Mouse (Mus musculus) cerebellum, adult 11-12 months (tissue): ENCODE results near the gene Tenm2.

Experiments
- DNase-seq: peaks from one replicate; pipeline ENCODE4 v3.0.0; 2022

Tenm2 gene

DNA sequence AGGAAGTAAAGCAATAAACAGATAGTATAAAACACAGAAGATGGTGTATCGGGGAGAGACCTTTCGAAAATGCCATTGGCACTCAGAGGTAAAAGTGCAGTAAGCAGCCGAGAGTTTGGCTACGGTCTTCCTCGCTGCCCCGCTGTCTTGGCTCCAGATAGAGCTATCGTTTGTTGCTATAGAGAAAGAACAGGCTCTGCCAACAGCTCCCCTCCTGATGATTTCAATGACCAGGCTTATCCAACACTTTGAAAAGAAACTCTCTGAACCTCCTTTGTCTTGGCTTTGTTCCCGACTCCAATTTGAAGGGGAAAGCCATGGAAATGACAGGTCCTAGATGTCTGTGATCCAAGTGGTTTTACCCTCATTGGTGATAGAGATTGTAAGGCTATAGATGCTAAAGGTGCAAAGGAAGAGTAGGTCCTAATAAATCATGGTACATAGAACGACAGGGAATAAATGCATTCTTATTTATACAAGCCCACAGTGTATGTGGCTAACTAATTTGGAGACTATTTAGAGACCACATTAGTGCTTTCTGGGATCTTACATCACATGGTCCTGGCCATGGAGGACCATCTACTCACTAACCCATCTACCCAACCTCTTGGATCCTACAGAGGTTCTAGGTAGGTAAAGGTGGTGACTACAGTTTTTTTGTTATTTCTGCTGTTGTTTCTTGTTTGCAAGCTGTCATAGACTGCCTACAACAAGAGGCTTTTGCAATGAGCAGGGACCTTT, 765.8 kb downstream of the Tenm2 start:
- DNase-seq = no peak

GRCm38 (mm10) chr11:36458451-36458850, 777.3 kb downstream of the Tenm2 start:
- DNase-seq = no peak

GRCm38 (mm10) chr11:36454076-36454475, 781.7 kb downstream of the Tenm2 start:
- no peak for DNase-seq

GRCm38 (mm10) chr11:36452436-36452835, 783.3 kb downstream of the Tenm2 start:
- no peak for DNase-seq

- DNase-seq = no peak
These were observed 789.4 kb downstream of the Tenm2 start for GRCm38 (mm10) chr11:36446351-36446750.

GRCm38 (mm10) chr11:36443821-36444220, 791.9 kb downstream of the Tenm2 start:
- no peak for DNase-seq

DNA sequence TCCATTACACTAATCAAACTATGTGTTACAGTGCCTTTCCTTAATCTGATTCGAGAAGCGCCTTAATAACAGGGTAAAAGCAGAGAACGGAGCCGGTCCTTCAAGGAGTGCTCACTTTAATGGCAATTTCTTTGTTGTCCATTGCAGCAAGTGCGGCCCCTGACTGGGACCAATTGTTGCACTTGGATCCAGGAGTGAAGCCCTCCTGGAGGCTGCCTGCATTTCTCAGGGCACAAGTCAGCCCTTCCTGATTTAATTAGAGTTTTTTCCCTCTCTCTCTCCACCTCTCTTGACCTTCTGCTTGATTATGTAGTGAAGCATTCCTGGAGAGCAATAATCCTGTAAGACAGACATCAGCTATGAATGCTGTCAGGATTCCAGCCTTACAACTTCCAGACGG, 794.0 kb downstream of the Tenm2 start:
- no peak for DNase-seq

- no peak for DNase-seq
These were observed 799.5 kb downstream of the Tenm2 start for GRCm38 (mm10) chr11:36436251-36436650.

DNA sequence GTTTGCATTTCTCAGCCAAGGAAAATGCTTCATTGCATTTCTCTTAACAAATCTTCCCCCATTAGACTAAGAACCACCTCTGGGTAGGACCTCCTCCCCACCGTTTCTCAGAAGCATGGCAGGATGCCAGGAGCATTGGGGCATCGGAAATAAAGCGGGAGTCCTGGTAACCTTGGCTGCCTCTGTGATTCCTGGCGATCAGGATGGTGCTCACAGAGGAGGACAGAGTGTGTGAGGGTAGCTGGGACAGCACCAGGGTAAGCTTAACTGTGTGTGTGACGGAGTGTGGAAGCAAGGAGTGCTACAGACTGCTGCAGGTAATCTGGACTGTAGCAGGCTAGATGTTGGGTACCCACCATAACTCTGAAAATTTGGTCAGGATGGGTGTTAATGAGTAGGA, 806.8 kb downstream of the Tenm2 start:
- DNase-seq = no peak

DNA sequence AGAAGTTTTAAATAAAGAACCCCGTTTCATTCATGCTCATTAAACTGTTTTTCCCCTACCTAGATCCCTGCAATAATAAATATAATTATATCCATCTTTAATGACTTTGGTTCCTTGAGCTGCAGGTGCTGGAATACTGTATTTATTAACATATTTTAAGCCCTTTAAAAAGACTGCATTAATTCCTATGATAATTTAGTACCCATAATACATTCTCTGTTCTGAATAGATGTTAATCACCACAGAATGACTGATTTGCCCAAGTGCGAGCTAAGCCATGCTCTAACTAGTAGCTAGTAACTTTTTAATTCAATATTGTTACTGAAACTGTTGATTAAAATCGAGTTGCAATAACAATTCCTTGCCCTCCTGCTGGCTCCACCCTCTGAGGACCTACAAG, 810.8 kb downstream of the Tenm2 start:
- no peak for DNase-seq

- DNase-seq = no peak
These were observed 815.7 kb downstream of the Tenm2 start for GRCm38 (mm10) chr11:36420047-36420446.

DNA sequence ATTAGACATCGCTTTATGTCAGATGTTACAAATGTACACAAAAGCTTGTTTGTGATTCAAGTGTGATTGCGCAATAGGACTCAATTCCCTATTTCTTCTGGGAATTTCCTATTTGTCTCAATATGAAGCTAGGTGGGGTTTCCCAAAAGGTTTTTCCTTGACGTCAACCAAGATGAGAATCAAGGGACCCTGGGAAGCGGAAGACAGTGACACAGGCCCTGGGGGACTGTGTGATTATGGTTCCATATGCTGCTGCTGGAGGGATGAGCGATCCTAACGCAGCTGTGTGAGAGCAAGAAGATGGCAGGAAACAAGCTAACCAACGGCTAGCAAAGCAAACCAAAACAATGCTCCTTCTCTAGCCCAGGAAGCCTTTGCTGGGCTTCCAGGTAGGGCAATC, 820.5 kb downstream of the Tenm2 start:
- no peak for DNase-seq

DNA sequence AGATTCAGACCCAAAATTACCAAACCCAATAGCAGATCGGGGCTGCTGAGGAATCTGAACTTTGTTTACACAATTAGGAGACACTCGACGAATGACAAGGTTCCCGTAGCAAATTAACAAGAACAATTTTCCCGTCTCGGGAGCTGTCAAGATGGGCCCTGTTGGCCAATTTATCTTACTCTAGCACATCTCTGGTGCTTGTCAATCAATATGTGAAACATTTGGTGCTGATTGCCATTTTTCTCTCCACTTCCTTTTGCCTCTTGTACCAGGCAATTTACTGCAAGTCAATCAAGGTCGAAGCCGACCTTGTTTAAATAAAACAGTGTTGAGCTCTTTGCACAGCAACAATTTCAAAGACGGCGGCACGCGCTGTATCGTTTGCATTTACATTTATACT, 824.9 kb downstream of the Tenm2 start:
- no peak for DNase-seq

- no peak for DNase-seq
These were observed 839.7 kb downstream of the Tenm2 start for GRCm38 (mm10) chr11:36395803-36396710.

GRCm38 (mm10) chr11:36384696-36385095, 851.1 kb downstream of the Tenm2 start:
- DNase-seq = no peak

DNA sequence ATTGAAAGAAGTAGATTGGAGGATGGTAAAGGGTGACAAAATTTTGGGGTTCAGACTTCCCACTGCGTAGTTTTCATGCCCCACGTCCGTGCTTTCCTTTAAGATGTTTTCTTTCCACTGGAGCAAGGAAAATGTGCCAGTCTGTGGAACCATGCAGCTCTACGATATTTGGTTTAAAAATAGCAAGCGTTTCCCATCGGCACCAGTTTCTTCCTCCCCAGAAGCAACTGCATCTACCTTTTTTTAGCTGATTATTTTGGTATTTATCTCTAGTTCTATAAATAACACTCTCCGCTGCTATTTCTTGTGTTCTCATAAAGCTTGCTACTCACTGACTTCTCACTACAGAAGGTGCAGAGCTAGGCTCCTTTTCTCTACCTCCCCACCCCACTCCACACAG, 864.0 kb downstream of the Tenm2 start:
- DNase-seq = no peak

GRCm38 (mm10) chr11:36365067-36365466, 870.7 kb downstream of the Tenm2 start:
- DNase-seq = no peak

- DNase-seq = no peak
These were observed 871.3 kb downstream of the Tenm2 start for GRCm38 (mm10) chr11:36364441-36364840.

DNA sequence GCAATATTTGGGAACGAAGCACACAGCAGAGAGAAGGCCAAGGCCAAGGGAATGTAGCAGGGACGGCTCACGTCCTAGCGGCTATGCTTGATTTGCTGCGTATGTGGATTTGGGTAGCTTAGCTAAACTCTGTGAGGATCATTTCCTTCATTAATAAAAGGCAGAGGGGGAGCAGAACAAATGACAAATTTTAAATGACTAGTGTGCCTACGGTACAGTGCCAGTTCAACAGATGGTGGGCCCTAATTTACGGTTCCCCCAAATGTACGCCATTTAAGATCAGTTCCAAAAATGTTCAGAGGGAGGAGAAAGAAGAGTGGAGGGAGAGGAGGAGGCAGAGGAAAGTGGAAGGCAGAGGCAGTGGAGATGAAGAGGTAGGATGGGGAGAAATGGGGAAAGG, 873.2 kb downstream of the Tenm2 start:
- DNase-seq = no peak

DNA sequence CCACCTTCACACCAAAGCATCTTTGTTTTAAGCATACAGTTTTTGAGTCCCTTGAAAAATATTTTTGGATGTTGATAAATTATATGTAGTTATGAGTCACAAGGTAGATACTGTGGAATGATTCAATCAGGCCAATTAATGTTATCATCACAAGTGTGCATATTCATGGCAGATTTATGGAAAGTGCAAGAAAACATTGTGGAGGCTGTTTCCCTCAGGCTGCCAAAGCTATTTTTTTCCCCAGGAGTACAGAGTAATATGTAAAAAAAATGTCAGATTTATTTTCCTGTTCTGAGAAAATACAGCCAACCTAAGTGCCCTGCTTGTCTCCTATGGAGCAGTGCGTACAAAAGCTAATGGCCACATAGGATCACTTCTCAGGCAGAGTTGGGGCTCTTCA, 882.5 kb downstream of the Tenm2 start:
- DNase-seq = no peak

GRCm38 (mm10) chr11:36351752-36352151, 884.0 kb downstream of the Tenm2 start:
- DNase-seq = no peak

- DNase-seq = no peak
These were observed 884.4 kb downstream of the Tenm2 start for GRCm38 (mm10) chr11:36351341-36351740.

DNA sequence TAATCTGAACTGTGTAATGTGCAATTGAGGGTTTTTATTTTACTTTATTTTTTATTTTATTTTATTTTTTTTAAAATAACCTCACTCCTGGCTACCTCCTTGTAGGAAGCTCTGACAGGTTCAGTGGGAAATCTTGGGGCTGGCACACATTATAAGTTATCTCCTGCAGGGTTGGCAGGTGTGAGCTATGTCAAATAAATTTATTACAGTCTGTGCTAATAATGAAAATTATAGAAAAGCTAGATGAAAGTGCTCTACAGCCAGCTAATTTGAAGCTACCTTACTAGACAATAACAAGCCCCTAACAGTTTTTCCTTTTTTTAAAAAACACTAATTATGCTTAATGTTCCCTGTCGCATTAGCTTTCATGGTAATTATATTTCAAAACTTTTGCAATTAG, 885.5 kb downstream of the Tenm2 start:
- DNase-seq = peak; percentile 14

GRCm38 (mm10) chr11:36349856-36350255, 885.9 kb downstream of the Tenm2 start:
- DNase-seq = peak; percentile 30
